Mouse (Mus musculus): ENCODE results near the gene Smim14.

The Smim14 gene

GRCm38 (mm10) chr5:65466911-65467310 is 70.1 kb downstream of the Smim14 start:
- DNase-seq (ENCODE audit: low spot score in 2 of 2): no peak

GRCm38 (mm10) chr5:65460361-65460760 is 76.6 kb downstream of the Smim14 start:
- no peak for DNase-seq (ENCODE audit: low spot score in 2 of 2)

GRCm38 (mm10) chr5:65459454-65459853 is 77.5 kb downstream of the Smim14 start:
- DNase-seq (ENCODE audit: low spot score in 2 of 2): no peak

- DNase-seq (ENCODE audit: low spot score in 2 of 2): no peak
Observed at GRCm38 (mm10) chr5:65457846-65458245, 79.1 kb downstream of the Smim14 start.

- no peak for DNase-seq (ENCODE audit: low spot score in 2 of 2)
Observed at GRCm38 (mm10) chr5:65457086-65457827, 79.7 kb downstream of the Smim14 start.

- DNase-seq (ENCODE audit: low spot score in 2 of 2): peak in 1 of 2 experiments; percentile 34
Observed at GRCm38 (mm10) chr5:65454771-65455170, 82.2 kb downstream of the Smim14 start.

- no peak for DNase-seq (ENCODE audit: low spot score in 2 of 2)
Observed at GRCm38 (mm10) chr5:65448941-65449340, 88.0 kb downstream of the Smim14 start.

- DNase-seq (ENCODE audit: low spot score in 2 of 2): no peak
Observed at GRCm38 (mm10) chr5:65447826-65448225, 89.2 kb downstream of the Smim14 start.

- DNase-seq (ENCODE audit: low spot score in 2 of 2): no peak
Observed at GRCm38 (mm10) chr5:65446756-65447155, 90.2 kb downstream of the Smim14 start.

GRCm38 (mm10) chr5:65444981-65445380 is 92.0 kb downstream of the Smim14 start:
- DNase-seq (ENCODE audit: low spot score in 2 of 2): no peak

GRCm38 (mm10) chr5:65438041-65438440 is 98.9 kb downstream of the Smim14 start:
- DNase-seq (ENCODE audit: low spot score in 2 of 2): no peak

- DNase-seq (ENCODE audit: low spot score in 2 of 2): peak; percentile 97 to 98
Observed at GRCm38 (mm10) chr5:65435806-65436561, 101.0 kb downstream of the Smim14 start, which contains the start of gene Ugdh. Gene Ugdh, minus strand, starts transcription at chr5:65435949.

- DNase-seq (ENCODE audit: low spot score in 2 of 2): no peak
Observed at GRCm38 (mm10) chr5:65435363-65435805, 101.6 kb downstream of the Smim14 start.

GRCm38 (mm10) chr5:65434471-65435362 is 102.3 kb downstream of the Smim14 start:
- DNase-seq (ENCODE audit: low spot score in 2 of 2): no peak

GRCm38 (mm10) chr5:65429441-65429840 is 107.5 kb downstream of the Smim14 start:
- no peak for DNase-seq (ENCODE audit: low spot score in 2 of 2)

GRCm38 (mm10) chr5:65428321-65428720 is 108.7 kb downstream of the Smim14 start:
- DNase-seq (ENCODE audit: low spot score in 2 of 2): no peak

GRCm38 (mm10) chr5:65425251-65425650 is 111.7 kb downstream of the Smim14 start:
- no peak for DNase-seq (ENCODE audit: low spot score in 2 of 2)

GRCm38 (mm10) chr5:65424215-65424614 is 112.8 kb downstream of the Smim14 start:
- DNase-seq (ENCODE audit: low spot score in 2 of 2): no peak

GRCm38 (mm10) chr5:65422803-65423202 is 114.2 kb downstream of the Smim14 start:
- DNase-seq (ENCODE audit: low spot score in 2 of 2): no peak

GRCm38 (mm10) chr5:65420822-65421221 is 116.2 kb downstream of the Smim14 start:
- DNase-seq (ENCODE audit: low spot score in 2 of 2): no peak

GRCm38 (mm10) chr5:65419136-65419535 is 117.8 kb downstream of the Smim14 start:
- DNase-seq (ENCODE audit: low spot score in 2 of 2): no peak
